Mouse (Mus musculus) E14TG2a.4 (cell line): ENCODE data around the gene Mycn.

Experiments
- CTCF ChIP-seq: conservative IDR thresholded peaks from 2 replicates; pipeline ENCODE4 v1.5.1; 2014; ENCODE audit warnings: low read length
- NANOG ChIP-seq: IDR thresholded peaks from 2 replicates; pipeline ENCODE4 v1.6.1; 2014; ENCODE audit warnings: borderline replicate concordance, low read length, mixed read lengths
- POU5F1 ChIP-seq: IDR thresholded peaks from 2 replicates; pipeline ENCODE4 v1.6.1; 2014; ENCODE audit warnings: low read length, borderline replicate concordance

- TF ChIP-seq CTCF (no peak), NANOG (peak; percentile 87; the same call in 1 of the 2 replicates), POU5F1 (no peak)
Measured at GRCm38 (mm10) chr12:12983032-12983431, 41.3 kb upstream of the Mycn start.
